Mouse (Mus musculus) liver, adult 2 months (tissue): Measurements from ENCODE around the gene Adh1.

Experiments
- CTCF ChIP-seq: fragments of 200-500 bp; IDR thresholded peaks from 2 replicates; pipeline ENCODE4 v1.5.1; 2011; ENCODE audit warnings: low read depth, low read length, control low read depth
- POLR2A ChIP-seq: fragments of 200-500 bp; IDR thresholded peaks from 2 replicates; pipeline ENCODE4 v1.6.1; 2011; ENCODE audit warnings: low read length, control low read depth; ENCODE audit not compliant: insufficient read depth; ENCODE audit errors: extremely low read depth

- TF ChIP-seq POLR2A (no peak), CTCF (no peak)
Observed at GRCm38 (mm10) chr3:138236546-138237163, 24.1 kb upstream of the Adh1 start.
